Mouse (Mus musculus): Measurements from ENCODE around the gene 2310046K23Rik.

GRCm38 (mm10) chr3:92512325-92512724, 22.0 kb downstream of the 2310046K23Rik start:
- no peak for TF ChIP-seq CTCF (IDR thresholded peaks at IDR 0.05; ENCODE audit: borderline replicate concordance, insufficient read depth, low read depth, low read length)
- no peak for TF ChIP-seq POLR2A (IDR thresholded peaks at IDR 0.05; ENCODE audit: borderline replicate concordance, insufficient read depth, low read length)

All from cerebellum, adult 2 months (tissue).